Mouse (Mus musculus) lung, postnatal 0 days (tissue): ENCODE measurements at regions not wholly inside any gene's neighbourhood (a gene's known extent, or its start where the extent isn't known, plus 50 kb on each side); places are given as distances from the start of the nearest gene placed in this dataset.

ENCODE experiments used
- CTCF ChIP-seq: IDR thresholded peaks from 2 replicates; pipeline ENCODE4 v1.5.1; 2016; ENCODE audit warnings: antibody characterized with exemption, mild to moderate bottlenecking
- EP300 ChIP-seq: IDR thresholded peaks from 2 replicates; pipeline ENCODE4 v1.6.1; 2016; ENCODE audit warnings: antibody characterized with exemption, mild to moderate bottlenecking, control low read depth

DNA sequence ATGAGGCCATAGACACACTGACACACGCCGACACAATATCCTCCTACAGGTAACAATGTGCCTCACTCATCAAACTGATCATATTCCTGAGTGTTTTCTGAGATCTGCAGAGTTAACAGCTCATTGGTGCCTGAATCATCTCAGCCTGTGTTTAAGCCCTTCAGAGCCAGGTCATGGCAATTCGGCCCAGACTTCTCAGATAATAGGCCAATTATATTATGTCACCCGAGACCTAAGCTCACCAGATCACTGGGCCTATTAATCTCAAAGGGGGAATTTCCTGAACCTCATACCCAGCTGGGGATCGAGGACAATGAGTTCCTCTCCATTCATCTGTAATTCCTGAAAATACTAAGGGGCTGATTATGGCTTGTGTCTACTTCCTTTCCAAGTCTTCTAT, 208.4 kb downstream of the Ly86 start:
- TF ChIP-seq EP300 (no peak), CTCF (no peak)
